Mouse (Mus musculus): ENCODE measurements around the gene Sfxn5. TPM values are rescaled to one million over a fixed set of nuclear protein-coding genes. Genes with fewer than 3 reads are reported as not detected.

Sfxn5 gene
- polyA plus RNA-seq, 1 experiment, result 3.7 TPM

- Histone ChIP-seq H3K36me3 (ENCODE audit: control insufficient read depth, insufficient read depth, low read length) (no peaks in the 10 kb centered on the region), H3K4me1 (replicated peaks; ENCODE audit: control insufficient read depth, insufficient read depth, low read length) (no peaks in the 10 kb centered on the region), H3K4me3 (ENCODE audit: control insufficient read depth, insufficient read depth, low read length) (no peak overlapping the region), H3K27me3 (ENCODE audit: control insufficient read depth, insufficient read depth, low read length) (no peaks in the 10 kb centered on the region), H3K27ac (ENCODE audit: control insufficient read depth, insufficient read depth, low read length) (no peak overlapping the region)
- WGBS, result 93% methylated on average over 5 of the region's 5 CpGs
- no peak for TF ChIP-seq CTCF (IDR thresholded peaks at IDR 0.05; ENCODE audit: borderline replicate concordance, control insufficient read depth, extremely low read depth, insufficient read depth, low read length, poor library complexity)
- no peak for TF ChIP-seq POLR2A (IDR thresholded peaks at IDR 0.05; ENCODE audit: control insufficient read depth, extremely low read depth, insufficient read depth, low read length, poor library complexity)
- no peak for DNase-seq
These were observed 114.4 kb downstream of the Sfxn5 start for GRCm38 (mm10) chr6:85218684-85219445.

- H3K36me3 ChIP-seq (ENCODE audit: control insufficient read depth, insufficient read depth, low read length), result no peaks in the 10 kb centered on the region
- DNase-seq, result no peak
- no peak overlapping the region for H3K27ac ChIP-seq (ENCODE audit: control insufficient read depth, insufficient read depth, low read length)
- H3K27me3 ChIP-seq (ENCODE audit: control insufficient read depth, insufficient read depth, low read length), result no peaks in the 10 kb centered on the region
- WGBS, result 90% methylated on average over 4 of the region's 4 CpGs
- no peak overlapping the region for H3K4me3 ChIP-seq (ENCODE audit: control insufficient read depth, insufficient read depth, low read length)
- TF ChIP-seq CTCF (IDR thresholded peaks at IDR 0.05; ENCODE audit: borderline replicate concordance, control insufficient read depth, extremely low read depth, insufficient read depth, low read length, poor library complexity) (no peak), POLR2A (IDR thresholded peaks at IDR 0.05; ENCODE audit: control insufficient read depth, extremely low read depth, insufficient read depth, low read length, poor library complexity) (no peak)
- H3K4me1 ChIP-seq (replicated peaks; ENCODE audit: control insufficient read depth, insufficient read depth, low read length), result no peaks in the 10 kb centered on the region
These were observed 115.0 kb downstream of the Sfxn5 start for GRCm38 (mm10) chr6:85218251-85218650.

- no peak for DNase-seq
- Histone ChIP-seq H3K4me1 (replicated peaks; ENCODE audit: control insufficient read depth, insufficient read depth, low read length) (no peaks in the 10 kb centered on the region), H3K4me3 (ENCODE audit: control insufficient read depth, insufficient read depth, low read length) (no peak overlapping the region), H3K27ac (ENCODE audit: control insufficient read depth, insufficient read depth, low read length) (no peak overlapping the region), H3K36me3 (ENCODE audit: control insufficient read depth, insufficient read depth, low read length) (no peaks in the 10 kb centered on the region), H3K27me3 (ENCODE audit: control insufficient read depth, insufficient read depth, low read length) (no peaks in the 10 kb centered on the region)
- TF ChIP-seq CTCF (IDR thresholded peaks at IDR 0.05; ENCODE audit: borderline replicate concordance, control insufficient read depth, extremely low read depth, insufficient read depth, low read length, poor library complexity), result no peak
- no peak for TF ChIP-seq POLR2A (IDR thresholded peaks at IDR 0.05; ENCODE audit: control insufficient read depth, extremely low read depth, insufficient read depth, low read length, poor library complexity)
- 70% methylated on average over 1 of the region's 1 CpGs for whole genome bisulfite sequencing
These were observed 122.5 kb downstream of the Sfxn5 start for GRCm38 (mm10) chr6:85210686-85211085.

- Histone ChIP-seq H3K36me3 (ENCODE audit: control insufficient read depth, insufficient read depth, low read length) (no peaks in the 10 kb centered on the region), H3K4me1 (replicated peaks; ENCODE audit: control insufficient read depth, insufficient read depth, low read length) (no peaks in the 10 kb centered on the region), H3K27ac (ENCODE audit: control insufficient read depth, insufficient read depth, low read length) (no peak overlapping the region), H3K4me3 (ENCODE audit: control insufficient read depth, insufficient read depth, low read length) (no peak overlapping the region), H3K27me3 (ENCODE audit: control insufficient read depth, insufficient read depth, low read length) (no peaks in the 10 kb centered on the region)
- WGBS, result 86% methylated on average over 9 of the region's 9 CpGs
- no peak for DNase-seq
- TF ChIP-seq POLR2A (IDR thresholded peaks at IDR 0.05; ENCODE audit: control insufficient read depth, extremely low read depth, insufficient read depth, low read length, poor library complexity) (no peak), CTCF (IDR thresholded peaks at IDR 0.05; ENCODE audit: borderline replicate concordance, control insufficient read depth, extremely low read depth, insufficient read depth, low read length, poor library complexity) (no peak)
These were observed 123.8 kb downstream of the Sfxn5 start for GRCm38 (mm10) chr6:85209226-85209967.

GRCm38 (mm10) chr6:85207345-85207744, 125.9 kb downstream of the Sfxn5 start:
- Histone ChIP-seq H3K4me3 (ENCODE audit: control insufficient read depth, insufficient read depth, low read length) (no peak overlapping the region), H3K27ac (ENCODE audit: control insufficient read depth, insufficient read depth, low read length) (no peak overlapping the region), H3K4me1 (replicated peaks; ENCODE audit: control insufficient read depth, insufficient read depth, low read length) (no peaks in the 10 kb centered on the region), H3K36me3 (ENCODE audit: control insufficient read depth, insufficient read depth, low read length) (no peaks in the 10 kb centered on the region), H3K27me3 (ENCODE audit: control insufficient read depth, insufficient read depth, low read length) (no peaks in the 10 kb centered on the region)
- no peak for TF ChIP-seq POLR2A (IDR thresholded peaks at IDR 0.05; ENCODE audit: control insufficient read depth, extremely low read depth, insufficient read depth, low read length, poor library complexity)
- TF ChIP-seq CTCF (IDR thresholded peaks at IDR 0.05; ENCODE audit: borderline replicate concordance, control insufficient read depth, extremely low read depth, insufficient read depth, low read length, poor library complexity), result no peak
- no peak for DNase-seq
- 59% methylated on average over 5 of the region's 5 CpGs for WGBS

- TF ChIP-seq CTCF (IDR thresholded peaks at IDR 0.05; ENCODE audit: borderline replicate concordance, control insufficient read depth, extremely low read depth, insufficient read depth, low read length, poor library complexity) (no peak), POLR2A (IDR thresholded peaks at IDR 0.05; ENCODE audit: control insufficient read depth, extremely low read depth, insufficient read depth, low read length, poor library complexity) (no peak)
- Histone ChIP-seq H3K4me3 (ENCODE audit: control insufficient read depth, insufficient read depth, low read length) (no peak overlapping the region), H3K27me3 (ENCODE audit: control insufficient read depth, insufficient read depth, low read length) (no peaks in the 10 kb centered on the region), H3K4me1 (replicated peaks; ENCODE audit: control insufficient read depth, insufficient read depth, low read length) (no peaks in the 10 kb centered on the region), H3K27ac (ENCODE audit: control insufficient read depth, insufficient read depth, low read length) (no peak overlapping the region), H3K36me3 (ENCODE audit: control insufficient read depth, insufficient read depth, low read length) (no peaks in the 10 kb centered on the region)
- no peak for DNase-seq
- WGBS, result 62% methylated on average over 15 of the region's 15 CpGs
These were observed 126.3 kb downstream of the Sfxn5 start for GRCm38 (mm10) chr6:85206939-85207285.

Data from thymus, adult 2 months (tissue).